Mouse (Mus musculus): ENCODE data around the gene Soga1. TPM values are rescaled to one million over a fixed set of nuclear protein-coding genes. Genes with fewer than 3 reads are reported as not detected.

The Soga1 gene
- total RNA-seq, 2 experiments from 2014 or later, result 32.4 to 34.1 TPM

GRCm38 (mm10) chr2:156991470-156992319 lies 87.4 kb downstream of the Soga1 start, which contains the start of gene Ndrg3:
Gene Ndrg3, minus strand, starts transcription at chr2:156992056.
- peak; percentile 96 to 98 for DNase-seq (ENCODE audit: low spot score in 2 of 2)

DNA sequence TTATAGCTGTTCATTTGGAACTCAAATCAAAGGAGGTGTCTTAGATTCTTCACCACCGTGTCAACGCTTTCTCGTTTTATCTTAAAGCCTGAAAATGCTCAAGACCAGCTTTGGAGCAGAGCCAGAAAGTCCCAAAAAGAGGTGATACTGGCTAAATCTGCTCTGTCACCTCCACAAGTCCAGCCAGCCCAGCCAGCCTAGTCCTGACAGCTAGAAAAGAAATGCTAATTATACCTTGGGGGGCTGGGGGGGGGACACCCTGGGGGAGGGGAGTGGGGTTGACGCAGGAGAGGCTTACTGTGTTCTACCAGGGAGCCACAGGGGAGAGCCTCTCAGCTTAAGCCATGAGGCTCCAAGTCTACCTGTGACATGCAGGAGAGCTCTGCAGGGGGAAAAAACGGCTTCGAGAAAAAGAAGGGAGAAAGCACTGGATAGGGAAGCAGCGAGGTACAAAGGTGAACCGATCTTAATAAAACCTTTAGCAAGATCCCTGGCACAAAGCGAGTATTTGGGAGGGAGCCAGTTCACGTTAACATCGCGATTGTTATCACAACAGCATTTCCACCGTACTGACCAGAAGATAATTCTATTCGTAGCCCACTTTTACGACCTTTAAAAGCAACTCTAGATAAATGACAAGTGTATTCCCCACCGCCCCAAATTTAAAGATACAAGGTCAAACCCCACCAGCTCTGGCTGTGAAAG lies 88.2 kb downstream of the Soga1 start:
- no peak for DNase-seq (ENCODE audit: low spot score in 2 of 2)

DNA sequence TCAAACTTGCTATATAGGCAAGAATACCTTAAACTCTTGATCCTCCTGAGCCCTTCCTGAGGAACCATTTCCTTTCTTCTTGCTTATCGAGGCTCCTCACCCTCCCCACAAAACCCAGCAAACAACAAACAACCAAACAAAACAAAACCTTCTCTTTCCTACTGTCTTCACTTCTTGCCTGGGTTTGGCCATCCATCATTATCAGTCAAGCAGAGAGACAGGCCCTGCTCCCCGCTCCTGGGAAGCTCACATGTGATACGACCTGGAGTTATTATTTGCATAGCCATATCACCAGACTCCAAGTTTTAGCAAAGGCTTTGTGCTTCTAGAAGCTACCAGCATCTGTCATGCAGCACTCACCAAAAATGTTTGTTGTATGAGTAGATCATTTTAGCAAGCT lies 91.7 kb downstream of the Soga1 start:
- no peak for DNase-seq (ENCODE audit: low spot score in 2 of 2)

- peak in 1 of 2 experiments; percentile 45 for DNase-seq (ENCODE audit: low spot score in 2 of 2)
These were observed 96.2 kb downstream of the Soga1 start for GRCm38 (mm10) chr2:156982864-156983263.

- DNase-seq (ENCODE audit: low spot score in 2 of 2), result no peak
These were observed 97.8 kb downstream of the Soga1 start for GRCm38 (mm10) chr2:156981291-156981690.

GRCm38 (mm10) chr2:156980059-156980458 lies 99.0 kb downstream of the Soga1 start:
- no peak for DNase-seq (ENCODE audit: low spot score in 2 of 2)

- DNase-seq (ENCODE audit: low spot score in 2 of 2), result no peak
These were observed 102.3 kb downstream of the Soga1 start for GRCm38 (mm10) chr2:156976711-156977110.

- no peak for DNase-seq (ENCODE audit: low spot score in 2 of 2)
These were observed 104.1 kb downstream of the Soga1 start for GRCm38 (mm10) chr2:156974967-156975366.

DNA sequence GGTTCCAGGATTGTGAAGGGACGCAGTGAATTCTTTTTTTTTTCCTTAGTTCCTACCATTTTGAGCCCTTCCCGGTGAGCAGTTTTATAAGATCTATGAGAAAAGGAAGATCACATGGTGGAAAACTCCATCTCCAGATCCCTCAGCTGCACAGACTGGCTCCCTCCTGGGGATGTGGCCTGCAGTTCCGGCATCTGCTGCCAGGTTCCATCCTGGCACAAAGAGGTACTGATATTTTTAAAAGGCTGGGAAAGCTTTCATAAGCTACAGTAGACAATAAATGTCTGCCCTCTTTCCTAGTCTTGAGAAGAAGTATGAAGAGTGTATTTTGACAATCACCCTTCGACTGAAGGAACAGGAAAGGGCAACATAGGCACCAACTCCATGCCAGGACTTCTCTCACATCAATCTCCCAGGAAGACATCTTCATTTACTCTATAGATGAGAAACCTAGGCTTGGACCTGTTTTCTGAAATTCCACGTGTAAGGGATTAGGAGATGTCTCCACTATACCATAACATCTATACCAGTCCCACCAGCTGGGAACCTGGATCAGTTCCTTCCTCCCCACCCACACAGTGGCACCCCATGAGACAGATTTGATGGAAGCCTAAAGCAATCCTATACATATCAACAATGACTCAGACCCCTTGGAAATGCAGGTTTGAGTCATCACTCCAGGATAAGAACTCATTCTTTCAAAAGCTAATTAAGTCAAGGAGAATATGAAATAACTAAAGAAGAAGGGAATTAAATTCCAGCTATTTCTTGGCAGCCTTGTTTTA lies 105.5 kb downstream of the Soga1 start:
- DNase-seq (ENCODE audit: low spot score in 2 of 2), result peak in 1 of 2 experiments; percentile 39

DNA sequence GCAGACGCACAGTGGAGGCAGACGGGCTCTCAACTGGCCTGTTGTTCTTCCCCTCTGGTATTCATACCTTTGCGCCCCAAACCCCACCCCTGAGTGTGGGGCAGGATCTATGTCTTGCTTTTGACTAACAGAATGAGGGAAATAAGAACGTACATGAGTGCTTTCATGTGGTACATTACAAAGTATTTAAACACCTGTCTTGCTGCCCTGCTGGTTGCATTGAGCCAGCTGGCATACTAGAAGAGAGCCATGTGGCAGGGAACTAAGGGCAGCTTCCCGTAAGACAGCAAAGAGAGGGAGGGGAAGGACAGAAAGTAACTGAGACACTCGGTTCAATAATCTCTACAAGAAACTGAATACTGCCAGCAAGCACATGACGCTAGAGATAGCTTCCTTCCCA lies 108.8 kb downstream of the Soga1 start:
- DNase-seq (ENCODE audit: low spot score in 2 of 2), result no peak

- DNase-seq (ENCODE audit: low spot score in 2 of 2), result no peak
These were observed 110.6 kb downstream of the Soga1 start for GRCm38 (mm10) chr2:156968501-156968900.

GRCm38 (mm10) chr2:156967388-156967787 lies 111.7 kb downstream of the Soga1 start:
- DNase-seq (ENCODE audit: low spot score in 2 of 2), result no peak

Other genes with a start within 250 kb of the Soga1 start
- gene Tgif2, start 239.2 kb downstream of the Soga1 start, total RNA-seq (2021), result 1 to 10 TPM in 1 of 2 experiments, under 1 TPM in 1; 0.56 to 1.1 TPM
- 1 to 10 TPM; 1.7 to 2.7 TPM for gene 4930518I15Rik, start 221.3 kb downstream of the Soga1 start, total RNA-seq (2021)
- 10 to 100 TPM; 88.3 to 98.8 TPM for gene Rab5if, start 216.1 kb downstream of the Soga1 start, total RNA-seq (2021)
- under 1 TPM; 0.30 to 0.42 TPM for gene Sla2, start 192.1 kb downstream of the Soga1 start, total RNA-seq (2021)
- gene Ndrg3, start 87.2 kb downstream of the Soga1 start, total RNA-seq (2021), result 100 to 1,000 TPM; 416 to 432 TPM
- 1 to 10 TPM; 2.7 to 4.3 TPM for gene Dsn1, start 72.1 kb downstream of the Soga1 start, total RNA-seq (2021)
- not detected for gene Tldc2, start 7.8 kb upstream of the Soga1 start, total RNA-seq (2021)
- gene Samhd1, start 56.0 kb upstream of the Soga1 start, total RNA-seq (2021), result 10 to 100 TPM; 11.9 to 12.1 TPM
- 1 to 10 TPM; 1.1 to 1.9 TPM for gene Rbl1, start 125.3 kb upstream of the Soga1 start, total RNA-seq (2021)
- gene Rpn2, start 199.8 kb upstream of the Soga1 start, total RNA-seq (2021), result 100 to 1,000 TPM; 137 to 145 TPM
- gene Mroh8, start 200.3 kb upstream of the Soga1 start, total RNA-seq (2021), result 1 to 10 TPM; 1.1 to 1.4 TPM